Mouse (Mus musculus): ENCODE results near the gene Slamf6. TPM values are rescaled to one million over a fixed set of nuclear protein-coding genes. Genes with fewer than 3 reads are reported as not detected.
"Not testable (repeated sequence)": the region's sequence is repeated elsewhere in the genome, so short reads cannot be mapped to it uniquely, and the experiment has no call there.

The Slamf6 gene
- 0.27 TPM in 1 of 2 replicates, not detected in the other for polyA plus RNA-seq (2015; fragmentation: Nextera tagmentation; extraction: Ambion mirVana)

DNA sequence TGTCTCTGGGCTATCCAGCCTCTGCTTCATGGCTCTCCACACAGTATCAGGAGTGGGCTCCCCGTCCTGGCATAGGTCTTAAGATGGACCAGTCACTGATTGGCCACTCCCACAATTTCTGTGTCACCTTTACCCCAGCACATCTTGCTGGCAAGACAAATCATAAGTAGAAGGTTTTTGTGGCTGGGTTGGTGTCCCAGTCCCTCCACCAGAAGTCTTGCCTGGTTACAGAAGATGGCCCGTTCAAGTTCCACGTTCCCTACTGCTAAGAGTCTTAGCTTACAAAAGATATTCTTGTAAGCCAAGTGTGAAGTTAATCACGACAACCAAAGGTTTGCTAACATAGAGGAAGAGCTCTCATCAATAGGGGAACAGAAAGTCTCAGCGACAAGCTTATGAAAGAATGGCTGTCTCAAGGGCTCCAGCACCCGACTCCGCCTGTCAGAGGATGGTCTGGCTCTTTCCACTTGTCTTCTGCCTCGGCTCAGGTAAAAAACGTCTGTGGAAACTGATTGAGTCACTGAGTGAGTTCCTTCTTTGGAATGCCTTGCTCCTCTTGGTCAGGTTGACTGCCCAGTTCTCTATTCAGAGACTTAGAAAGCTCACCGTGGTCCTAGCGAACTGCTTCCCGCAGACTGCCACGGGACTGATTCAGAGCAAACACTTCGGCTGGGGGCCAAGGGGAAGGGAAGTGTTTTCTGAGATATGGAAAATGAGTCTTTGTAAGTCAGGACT lies at the start of gene Slamf6:
TSS of gene Slamf6 (plus strand) at position 211 of the 735 bp plus-strand sequence.
- H3K36me3 ChIP-seq, result no peaks in the 10 kb centered on the region
- no peak within 1 kb of the TSS for H3K9ac ChIP-seq
- WGBS, result 85% methylated on average over 14 of the region's 14 CpGs
- H3K9me3 ChIP-seq, result no peaks in the 10 kb centered on the region
- H3K27me3 ChIP-seq, result no peaks in the 10 kb centered on the region
- no peak within 1 kb of the TSS for H3K4me3 ChIP-seq
- no peak within 1 kb of the TSS for H3K4me2 ChIP-seq
- ATAC-seq (ENCODE audit: insufficient number of reproducible peaks, low FRiP score, low TSS enrichment, low read depth), result no peak
- no peak within 1 kb of the TSS for H3K27ac ChIP-seq
- H3K4me1 ChIP-seq, result no peaks in the 10 kb centered on the region

- no peak overlapping the region for H3K4me2 ChIP-seq
- no peak overlapping the region for H3K4me3 ChIP-seq
- no peaks in the 10 kb centered on the region for H3K27me3 ChIP-seq
- H3K9me3 ChIP-seq, result no peaks in the 10 kb centered on the region
- H3K27ac ChIP-seq, result no peak overlapping the region
- no peak overlapping the region for H3K9ac ChIP-seq
- WGBS, result 86% methylated on average over 1 of the region's 1 CpGs
- no peaks in the 10 kb centered on the region for H3K36me3 ChIP-seq
- H3K4me1 ChIP-seq, result no peaks in the 10 kb centered on the region
- ATAC-seq (ENCODE audit: insufficient number of reproducible peaks, low FRiP score, low TSS enrichment, low read depth), result no peak
Measured at GRCm38 (mm10) chr1:171886989-171887388, 30.3 kb upstream of the Slamf6 start.

GRCm38 (mm10) chr1:171895364-171895763 lies 22.0 kb upstream of the Slamf6 start, which contains the start of gene Gm10521:
Gene Gm10521, plus strand, starts transcription at chr1:171895664.
- H3K27me3 ChIP-seq; H3K4me1 ChIP-seq; H3K9ac ChIP-seq; ATAC-seq (ENCODE audit: insufficient number of reproducible peaks, low FRiP score, low TSS enrichment, low read depth); H3K27ac ChIP-seq; H3K4me2 ChIP-seq; H3K4me3 ChIP-seq; H3K9me3 ChIP-seq; H3K36me3 ChIP-seq: not testable (repeated sequence)
- 79% methylated on average over 5 of the region's 5 CpGs for WGBS

GRCm38 (mm10) chr1:171904011-171904410 lies 13.3 kb upstream of the Slamf6 start:
- no peaks in the 10 kb centered on the region for H3K36me3 ChIP-seq
- no peaks in the 10 kb centered on the region for H3K4me1 ChIP-seq
- H3K27me3 ChIP-seq, result no peaks in the 10 kb centered on the region
- H3K4me2 ChIP-seq, result no peak overlapping the region
- H3K27ac ChIP-seq, result no peak overlapping the region
- 75% methylated on average over 1 of the region's 1 CpGs for WGBS
- ATAC-seq (ENCODE audit: insufficient number of reproducible peaks, low FRiP score, low TSS enrichment, low read depth), result no peak
- no peak overlapping the region for H3K4me3 ChIP-seq
- no peaks in the 10 kb centered on the region for H3K9me3 ChIP-seq
- no peak overlapping the region for H3K9ac ChIP-seq

DNA sequence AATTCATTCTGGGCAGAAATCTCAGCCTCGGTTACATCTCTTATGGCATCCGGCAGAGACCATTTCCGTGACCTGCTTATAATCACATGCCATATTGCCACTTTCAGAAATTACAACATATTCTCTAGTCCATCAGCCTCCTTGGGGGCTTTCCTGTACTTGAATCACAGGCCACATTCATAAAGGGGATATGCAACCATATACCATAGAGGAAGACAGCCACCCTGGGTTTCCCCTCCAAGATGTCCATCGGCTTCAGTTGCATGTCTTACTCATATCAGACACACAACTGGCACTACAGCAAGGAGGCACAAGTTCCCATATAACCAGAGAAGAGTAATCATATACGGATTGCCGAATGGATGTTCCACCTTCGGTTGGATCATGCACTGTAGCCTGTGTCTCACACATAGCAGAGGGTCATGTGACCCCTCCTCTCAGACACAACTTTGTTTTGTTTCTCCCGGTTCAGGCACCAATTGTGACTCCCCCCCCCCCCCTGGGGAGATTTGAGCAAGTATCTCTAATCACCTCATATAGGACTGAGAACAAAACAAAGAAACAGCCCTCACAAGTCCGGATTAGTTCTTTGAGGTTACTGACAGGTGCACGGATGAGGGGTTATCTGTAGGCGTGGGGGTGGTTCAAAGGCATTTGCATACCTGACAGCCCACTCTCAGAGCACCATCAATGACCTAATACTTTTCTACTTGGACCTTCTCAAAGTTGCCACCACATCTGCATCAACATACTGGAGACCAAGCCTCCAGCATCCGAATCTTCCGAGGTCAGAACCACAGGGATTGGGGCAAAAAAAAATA lies 1.5 kb upstream of the Slamf6 start:
- Histone ChIP-seq H3K27ac (no peak overlapping the region), H3K27me3 (no peaks in the 10 kb centered on the region), H3K9ac (no peak overlapping the region), H3K4me2 (no peak overlapping the region), H3K9me3 (no peaks in the 10 kb centered on the region), H3K36me3 (no peaks in the 10 kb centered on the region), H3K4me1 (no peaks in the 10 kb centered on the region), H3K4me3 (no peak overlapping the region)
- WGBS, result 84% methylated on average over 13 of the region's 13 CpGs
- ATAC-seq (ENCODE audit: insufficient number of reproducible peaks, low FRiP score, low TSS enrichment, low read depth), result no peak

GRCm38 (mm10) chr1:171918136-171918920 lies 1.0 kb downstream of the Slamf6 start:
- Histone ChIP-seq H3K9me3 (no peaks in the 10 kb centered on the region), H3K4me1 (no peaks in the 10 kb centered on the region), H3K36me3 (no peaks in the 10 kb centered on the region), H3K27ac (no peak overlapping the region), H3K4me2 (no peak overlapping the region), H3K4me3 (no peak overlapping the region), H3K27me3 (no peaks in the 10 kb centered on the region), H3K9ac (no peak overlapping the region)
- no peak for ATAC-seq (ENCODE audit: insufficient number of reproducible peaks, low FRiP score, low TSS enrichment, low read depth)
- WGBS, result 87% methylated on average over 12 of the region's 12 CpGs

DNA sequence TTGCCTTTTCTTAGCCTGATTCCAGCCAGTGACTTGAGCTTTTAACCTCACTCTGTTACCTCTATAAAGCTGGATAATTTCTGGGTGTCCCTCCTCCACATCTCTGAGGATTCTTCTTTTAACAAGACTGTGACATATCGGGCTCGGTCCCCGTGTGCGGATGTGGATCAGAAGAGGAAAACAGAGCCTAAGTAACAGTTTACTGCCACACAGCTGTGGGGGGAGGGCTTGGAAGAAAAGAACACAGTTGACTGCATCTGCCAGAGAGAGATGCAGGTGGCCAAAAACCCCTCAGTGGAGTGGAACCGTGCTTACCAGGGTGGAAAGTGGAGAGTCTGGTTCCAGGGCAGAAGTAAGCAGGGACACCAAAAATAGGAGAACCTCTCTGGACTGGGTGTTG lies 1.9 kb downstream of the Slamf6 start:
- no peaks in the 10 kb centered on the region for H3K4me1 ChIP-seq

GRCm38 (mm10) chr1:171919901-171920510 lies 2.7 kb downstream of the Slamf6 start:
- no peak overlapping the region for H3K27ac ChIP-seq
- no peaks in the 10 kb centered on the region for H3K36me3 ChIP-seq
- no peak overlapping the region for H3K4me2 ChIP-seq
- H3K27me3 ChIP-seq, result no peaks in the 10 kb centered on the region
- no peak for ATAC-seq (ENCODE audit: insufficient number of reproducible peaks, low FRiP score, low TSS enrichment, low read depth)
- no peak overlapping the region for H3K9ac ChIP-seq
- H3K9me3 ChIP-seq, result no peaks in the 10 kb centered on the region
- 80% methylated on average over 6 of the region's 6 CpGs for WGBS
- no peak overlapping the region for H3K4me3 ChIP-seq
- H3K4me1 ChIP-seq, result no peaks in the 10 kb centered on the region

More for the DNA sequence above, 1.9 kb downstream of the Slamf6 start:
- no peak for ATAC-seq (ENCODE audit: insufficient number of reproducible peaks, low FRiP score, low TSS enrichment, low read depth)
- no peak overlapping the region for H3K27ac ChIP-seq
- H3K4me3 ChIP-seq, result no peak overlapping the region
- H3K9me3 ChIP-seq, result no peaks in the 10 kb centered on the region
- H3K9ac ChIP-seq, result no peak overlapping the region
- no peaks in the 10 kb centered on the region for H3K36me3 ChIP-seq
- H3K4me2 ChIP-seq, result no peak overlapping the region
- WGBS, result 79% methylated on average over 5 of the region's 5 CpGs
- no peaks in the 10 kb centered on the region for H3K27me3 ChIP-seq

- H3K4me1 ChIP-seq, result no peaks in the 10 kb centered on the region
- H3K9ac ChIP-seq, result no peak overlapping the region
- H3K27ac ChIP-seq, result no peak overlapping the region
- H3K4me3 ChIP-seq, result no peak overlapping the region
- 67% methylated on average over 9 of the region's 9 CpGs for WGBS
- ATAC-seq (ENCODE audit: insufficient number of reproducible peaks, low FRiP score, low TSS enrichment, low read depth), result no peak
- no peaks in the 10 kb centered on the region for H3K9me3 ChIP-seq
- H3K27me3 ChIP-seq, result no peaks in the 10 kb centered on the region
- H3K36me3 ChIP-seq, result no peaks in the 10 kb centered on the region
- no peak overlapping the region for H3K4me2 ChIP-seq
Measured at GRCm38 (mm10) chr1:171920989-171921621, 3.8 kb downstream of the Slamf6 start.

DNA sequence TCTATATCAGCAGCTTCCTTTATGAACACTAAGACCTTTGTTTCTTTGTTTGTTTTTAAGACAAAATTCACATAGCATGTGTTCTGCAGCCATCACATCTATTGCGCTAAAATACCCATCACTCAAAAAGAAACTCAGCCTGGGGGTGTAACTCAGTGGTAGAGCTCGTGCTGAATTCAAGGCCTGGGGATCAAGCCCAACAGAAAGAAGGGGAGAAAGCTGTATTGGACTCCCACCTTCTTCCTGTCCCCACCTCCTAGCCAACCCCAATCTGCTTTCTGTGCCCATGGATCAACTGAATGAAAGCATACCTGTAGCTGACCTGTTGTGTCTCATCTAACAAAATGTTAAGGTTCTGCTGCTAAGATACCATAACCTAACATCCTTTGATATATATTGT lies 4.3 kb downstream of the Slamf6 start:
- no peak for ATAC-seq (ENCODE audit: insufficient number of reproducible peaks, low FRiP score, low TSS enrichment, low read depth)

GRCm38 (mm10) chr1:171922844-171923243 lies 5.5 kb downstream of the Slamf6 start:
- no peak overlapping the region for H3K4me2 ChIP-seq
- 94% methylated on average over 5 of the region's 5 CpGs for WGBS
- H3K36me3 ChIP-seq, result no peaks in the 10 kb centered on the region
- H3K4me3 ChIP-seq, result no peak overlapping the region
- no peaks in the 10 kb centered on the region for H3K9me3 ChIP-seq
- H3K27ac ChIP-seq, result no peak overlapping the region
- H3K4me1 ChIP-seq, result no peaks in the 10 kb centered on the region
- no peaks in the 10 kb centered on the region for H3K27me3 ChIP-seq
- H3K9ac ChIP-seq, result no peak overlapping the region
- ATAC-seq (ENCODE audit: insufficient number of reproducible peaks, low FRiP score, low TSS enrichment, low read depth), result no peak

More for the DNA sequence above, 4.3 kb downstream of the Slamf6 start:
- Histone ChIP-seq H3K9me3 (no peaks in the 10 kb centered on the region), H3K27ac (no peak overlapping the region), H3K9ac (no peak overlapping the region), H3K36me3 (no peaks in the 10 kb centered on the region), H3K4me2 (no peak overlapping the region), H3K4me3 (no peak overlapping the region), H3K4me1 (no peaks in the 10 kb centered on the region), H3K27me3 (no peaks in the 10 kb centered on the region)
- WGBS, result 70% methylated on average over 2 of the region's 2 CpGs
